Mouse (Mus musculus): ENCODE results near the gene Acss2. TPM values are rescaled to one million over a fixed set of nuclear protein-coding genes. Genes with fewer than 3 reads are reported as not detected.
A peak's percentile ranks its signal among the peaks of the same experiment; 100 is the strongest.
"Not testable (repeated sequence)": the region's sequence is repeated elsewhere in the genome, so short reads cannot be mapped to it uniquely, and the experiment has no call there.

The Acss2 gene
- total RNA-seq, 1 experiment from 2014 or later: 24.4 TPM

DNA sequence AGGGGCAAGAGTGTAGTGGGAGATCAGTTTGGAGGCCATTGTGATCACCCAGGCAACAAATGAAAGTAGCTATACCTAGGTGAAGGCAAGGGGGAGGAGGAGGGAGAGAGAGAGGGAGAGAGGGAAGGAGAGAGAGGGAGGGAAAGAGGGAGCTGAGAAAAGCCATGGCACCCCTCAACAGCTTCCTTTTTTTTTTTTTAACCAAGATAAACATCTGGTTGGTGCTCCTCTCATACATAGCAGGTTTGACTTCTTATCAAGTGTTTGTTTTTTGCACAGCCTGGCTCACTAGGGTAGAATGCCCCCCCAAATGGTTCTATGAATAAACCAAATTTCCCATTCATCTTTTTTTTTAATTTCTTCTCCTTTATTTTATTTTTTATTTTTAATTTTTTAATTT lies 18.5 kb downstream of the Acss2 start:
- no peak for ATAC-seq (ENCODE audit: extremely low read depth, insufficient number of reproducible peaks, low FRiP score, poor library complexity, severe bottlenecking)

DNA sequence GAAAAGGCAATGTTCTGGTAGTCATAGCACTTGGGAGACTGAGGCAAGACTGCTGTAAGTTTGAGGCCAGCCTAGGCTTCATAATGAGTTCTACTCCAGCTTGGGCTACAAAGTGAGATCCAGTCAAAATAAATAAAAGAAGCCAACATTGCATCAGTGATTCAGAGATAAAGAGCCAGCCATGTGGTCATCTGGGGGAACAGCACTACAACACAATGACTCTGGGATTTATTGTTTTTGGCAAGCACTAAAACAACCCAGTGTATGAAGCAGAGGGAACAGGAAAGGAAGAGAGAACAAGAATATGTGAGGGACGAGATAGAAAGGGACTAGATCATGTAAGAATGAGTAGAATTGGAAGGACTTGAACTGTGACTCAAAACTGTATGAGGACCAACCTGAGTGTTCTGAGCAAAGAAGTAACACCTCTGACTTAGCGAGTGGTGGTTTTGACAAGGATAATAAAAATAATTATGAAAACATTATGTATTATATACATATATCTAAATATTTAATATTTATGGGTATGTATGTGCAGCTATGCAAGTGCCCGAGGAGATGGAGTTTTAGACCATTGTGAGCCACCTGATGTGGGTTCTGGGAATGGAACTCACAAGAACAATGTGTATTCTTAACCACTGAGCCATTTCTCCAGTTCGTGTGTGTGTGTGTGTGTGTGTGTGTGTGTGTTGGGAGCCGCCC lies 20.2 kb downstream of the Acss2 start:
- ATAC-seq (ENCODE audit: extremely low read depth, insufficient number of reproducible peaks, low FRiP score, poor library complexity, severe bottlenecking): no peak

DNA sequence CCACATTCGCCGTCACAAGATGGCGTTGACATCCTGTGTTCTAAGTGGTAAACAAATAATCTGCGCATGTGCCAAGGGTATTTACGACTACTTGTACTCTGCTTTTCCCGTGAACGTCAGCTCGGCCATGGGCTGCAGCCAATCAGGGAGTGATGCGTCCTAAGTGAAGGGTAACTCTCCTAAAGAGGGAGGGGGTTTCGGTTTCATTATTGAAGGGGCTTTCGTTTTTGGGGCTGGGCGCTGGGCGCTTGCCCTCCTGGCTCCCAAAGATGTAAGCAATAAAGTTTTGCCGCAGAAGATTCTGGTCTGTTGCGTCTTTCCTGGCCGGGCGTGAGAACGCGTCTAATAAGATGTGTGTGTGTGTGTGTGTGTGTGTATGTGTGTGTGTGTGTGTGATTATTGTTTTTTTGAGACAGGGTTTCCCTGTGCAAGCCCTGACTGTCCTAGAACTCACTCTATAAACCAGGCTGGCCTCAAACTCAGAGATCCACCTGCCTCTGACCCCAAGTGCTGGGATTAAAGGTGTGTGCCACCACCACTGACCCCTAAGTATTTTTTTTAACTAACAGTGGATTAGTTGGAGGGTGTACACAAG lies 20.8 kb downstream of the Acss2 start:
- not testable (repeated sequence) for ATAC-seq (ENCODE audit: extremely low read depth, insufficient number of reproducible peaks, low FRiP score, poor library complexity, severe bottlenecking)

DNA sequence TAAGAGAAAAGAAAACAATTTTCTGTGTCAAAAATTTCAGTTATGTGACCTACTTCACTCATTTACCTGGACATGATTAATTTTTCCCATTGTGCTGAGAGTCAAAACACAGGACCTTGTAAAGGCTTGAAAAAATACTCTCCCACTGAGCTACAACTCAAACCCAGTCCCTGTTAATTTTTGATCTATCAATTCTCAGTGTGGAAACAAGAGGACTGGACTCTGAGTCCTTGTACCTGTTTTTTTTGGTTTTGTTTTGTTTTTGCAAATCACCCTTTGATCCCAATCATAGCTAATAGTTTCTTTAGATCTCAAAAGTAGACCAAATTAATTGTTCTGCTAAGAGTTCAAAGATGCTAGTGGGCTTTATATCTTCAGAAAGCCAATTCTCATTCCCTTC lies 21.9 kb downstream of the Acss2 start:
- no peak for ATAC-seq (ENCODE audit: extremely low read depth, insufficient number of reproducible peaks, low FRiP score, poor library complexity, severe bottlenecking)

DNA sequence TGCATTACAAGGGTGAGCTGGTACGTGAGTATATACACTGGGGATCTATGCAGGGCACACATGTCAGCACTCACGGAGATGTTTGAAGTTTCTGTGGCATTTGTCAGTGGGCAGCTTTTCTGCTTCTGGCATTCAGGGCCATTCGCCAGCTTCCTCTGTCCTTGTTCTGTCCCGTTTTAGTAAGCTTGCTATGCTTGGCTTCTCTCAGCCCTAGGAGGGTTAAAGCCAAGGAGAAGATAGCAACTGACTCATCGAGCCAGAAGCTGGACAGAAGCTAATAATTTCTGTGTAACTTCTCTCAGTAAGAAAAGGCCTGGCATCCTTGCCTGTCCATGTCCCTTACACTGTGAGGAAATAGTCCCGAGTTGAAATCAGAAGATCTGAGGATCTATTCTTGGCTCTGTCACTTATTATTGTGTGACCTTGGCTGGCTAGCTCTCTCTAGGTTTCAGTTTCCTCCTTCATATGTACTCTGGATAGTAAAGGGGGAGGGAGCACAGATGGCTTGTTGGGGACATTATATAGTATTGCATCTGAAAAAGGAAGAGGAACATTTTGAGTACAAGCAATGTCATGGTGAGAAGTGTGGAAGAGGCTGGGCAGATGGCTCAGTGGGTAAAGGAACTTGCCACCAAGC lies 23.2 kb downstream of the Acss2 start:
- ATAC-seq (ENCODE audit: extremely low read depth, insufficient number of reproducible peaks, low FRiP score, poor library complexity, severe bottlenecking): no peak

DNA sequence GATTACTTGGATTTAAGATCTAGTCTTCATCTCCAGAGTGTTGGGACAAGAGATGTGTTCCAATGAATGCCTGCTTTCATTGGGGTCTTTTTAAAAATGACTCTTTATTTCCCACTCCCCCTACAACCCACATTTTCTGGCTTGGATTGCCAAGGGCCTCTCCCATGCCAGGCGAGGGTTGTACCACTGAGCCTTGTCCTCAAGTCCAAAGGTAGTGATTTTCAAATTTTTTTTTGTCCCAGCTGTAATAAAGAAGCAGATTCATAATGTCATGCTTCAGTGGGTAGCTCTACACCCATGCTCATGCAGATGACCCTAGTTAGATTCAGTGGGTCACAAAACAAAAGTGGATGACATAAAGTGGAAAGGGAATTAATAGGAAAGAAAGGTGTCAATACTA lies 29.2 kb downstream of the Acss2 start:
- no peak for ATAC-seq (ENCODE audit: extremely low read depth, insufficient number of reproducible peaks, low FRiP score, poor library complexity, severe bottlenecking)

DNA sequence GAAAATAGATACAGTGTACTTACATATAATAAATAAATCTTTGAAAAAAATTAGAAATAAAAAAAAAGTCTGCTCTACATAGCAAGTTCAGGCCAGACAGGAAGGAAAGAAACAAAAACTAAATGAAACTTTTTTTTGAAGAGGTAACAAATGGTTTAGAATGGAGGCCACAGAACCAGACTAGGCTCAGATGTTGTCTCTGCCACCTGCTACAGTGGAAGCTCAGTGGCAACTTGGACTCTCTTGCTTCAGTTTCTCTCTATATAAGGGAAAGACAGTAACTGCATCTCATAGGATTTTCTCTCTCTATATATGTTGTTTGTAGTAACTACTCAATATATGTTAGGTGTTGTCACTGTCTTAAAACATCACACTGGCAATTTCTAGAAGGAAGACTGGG lies 34.6 kb downstream of the Acss2 start:
- no peak for ATAC-seq (ENCODE audit: extremely low read depth, insufficient number of reproducible peaks, low FRiP score, poor library complexity, severe bottlenecking)

DNA sequence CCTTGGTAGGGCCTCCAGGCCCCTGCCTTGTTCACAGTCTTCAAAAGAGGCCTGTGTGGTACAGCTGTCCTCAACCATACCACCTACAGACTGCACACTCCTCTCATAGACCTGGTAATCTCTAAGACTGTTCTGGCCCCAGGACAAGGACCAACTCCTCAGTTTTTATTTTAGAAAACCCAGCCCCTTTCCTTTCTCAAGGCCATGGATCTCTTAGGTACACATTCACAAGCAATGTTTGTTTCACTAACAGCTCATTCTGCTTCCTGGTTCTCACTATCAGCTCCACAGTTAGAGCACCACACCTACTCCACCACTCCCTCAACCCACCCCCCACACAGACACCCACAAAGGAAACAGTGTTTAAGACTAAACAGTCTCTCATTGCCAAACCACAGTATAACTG lies 35.2 kb downstream of the Acss2 start:
- ATAC-seq (ENCODE audit: extremely low read depth, insufficient number of reproducible peaks, low FRiP score, poor library complexity, severe bottlenecking): peak; percentile 46; the same call in 1 of the 2 replicates

DNA sequence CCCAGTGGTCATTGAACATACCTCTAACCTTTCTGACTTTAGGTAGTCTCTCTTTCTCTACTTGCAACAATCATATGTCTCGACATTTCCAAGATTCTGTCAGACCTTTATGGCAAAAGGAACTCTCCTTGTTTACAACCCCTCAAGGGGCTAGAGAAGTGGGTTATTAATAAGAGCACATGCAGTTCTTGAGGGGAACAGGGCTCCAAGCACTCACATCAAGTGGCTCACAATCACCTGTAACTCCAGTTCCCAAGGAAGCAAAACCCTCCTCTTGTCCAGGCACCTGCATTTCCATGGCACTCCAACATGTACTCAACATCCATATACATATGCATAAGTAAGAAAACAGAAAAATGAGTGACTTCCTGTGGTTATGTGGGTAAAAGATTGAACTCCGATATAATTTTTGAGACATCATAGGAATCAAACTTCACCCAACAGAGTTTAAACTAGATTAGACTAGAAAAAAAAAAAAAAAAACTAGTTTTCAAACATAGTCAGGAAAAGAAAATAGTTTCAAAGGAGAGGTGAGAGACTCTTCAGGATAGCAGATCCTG lies 36.8 kb downstream of the Acss2 start:
- no peak for ATAC-seq (ENCODE audit: extremely low read depth, insufficient number of reproducible peaks, low FRiP score, poor library complexity, severe bottlenecking)

DNA sequence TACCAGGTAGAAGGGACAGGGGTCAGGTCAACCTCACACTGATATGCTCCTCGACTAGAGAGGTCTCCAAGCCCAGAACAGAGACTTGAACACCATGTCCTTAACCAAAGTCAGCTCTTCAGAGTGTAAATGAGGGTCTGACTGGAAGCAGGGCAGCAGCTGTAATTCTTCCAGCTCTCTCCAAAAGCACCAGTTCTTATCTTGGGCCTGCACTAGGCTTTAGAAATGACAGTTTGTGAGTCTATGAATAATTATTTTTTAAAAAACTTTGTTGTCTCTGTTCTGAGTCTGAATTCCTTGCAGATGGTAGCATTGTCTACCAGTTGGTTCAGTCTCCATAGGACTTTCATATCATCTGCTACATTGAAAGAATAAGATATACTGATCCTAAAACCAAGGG lies 44.5 kb downstream of the Acss2 start:
- no peak for ATAC-seq (ENCODE audit: extremely low read depth, insufficient number of reproducible peaks, low FRiP score, poor library complexity, severe bottlenecking)

DNA sequence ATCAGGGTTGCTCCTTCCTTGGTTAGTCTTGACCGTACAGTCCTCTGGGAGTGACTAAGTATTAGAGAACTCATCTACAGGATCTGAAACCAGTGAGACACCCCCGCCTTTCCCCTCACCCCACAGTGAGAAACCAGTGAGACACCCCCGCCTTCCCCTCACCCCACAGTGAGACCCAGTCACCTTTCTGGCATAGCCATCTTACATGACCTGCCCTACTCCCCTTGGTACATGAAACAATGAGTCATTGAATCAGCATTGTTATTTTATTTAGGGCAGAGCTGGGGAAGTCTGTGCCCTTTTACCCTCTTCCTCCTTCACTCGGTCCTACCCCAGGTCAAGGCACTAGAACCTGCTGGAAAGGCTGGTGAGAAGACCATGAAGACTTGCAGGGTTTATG lies 45.2 kb downstream of the Acss2 start:
- no peak for ATAC-seq (ENCODE audit: extremely low read depth, insufficient number of reproducible peaks, low FRiP score, poor library complexity, severe bottlenecking)

DNA sequence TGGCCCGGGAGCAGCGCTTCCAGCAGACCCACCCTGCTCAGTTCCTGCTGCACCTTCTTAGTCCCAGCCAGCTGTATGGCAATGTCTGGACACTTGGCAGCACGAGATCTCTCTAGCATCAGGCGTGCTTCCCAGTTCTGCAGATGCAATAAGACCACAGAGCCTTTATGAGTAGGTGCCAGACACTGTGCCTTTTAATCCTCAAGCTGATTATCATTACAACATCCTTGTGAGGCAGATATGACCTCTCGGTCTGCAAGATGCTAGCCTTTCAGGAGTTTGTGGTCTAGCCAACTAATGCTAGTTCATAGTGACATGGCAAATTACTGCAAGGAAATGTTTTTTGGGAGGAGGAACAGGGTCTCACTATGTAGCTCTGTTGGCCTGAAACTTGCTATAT lies 50.0 kb downstream of the Acss2 start:
- no peak for ATAC-seq (ENCODE audit: extremely low read depth, insufficient number of reproducible peaks, low FRiP score, poor library complexity, severe bottlenecking)

DNA sequence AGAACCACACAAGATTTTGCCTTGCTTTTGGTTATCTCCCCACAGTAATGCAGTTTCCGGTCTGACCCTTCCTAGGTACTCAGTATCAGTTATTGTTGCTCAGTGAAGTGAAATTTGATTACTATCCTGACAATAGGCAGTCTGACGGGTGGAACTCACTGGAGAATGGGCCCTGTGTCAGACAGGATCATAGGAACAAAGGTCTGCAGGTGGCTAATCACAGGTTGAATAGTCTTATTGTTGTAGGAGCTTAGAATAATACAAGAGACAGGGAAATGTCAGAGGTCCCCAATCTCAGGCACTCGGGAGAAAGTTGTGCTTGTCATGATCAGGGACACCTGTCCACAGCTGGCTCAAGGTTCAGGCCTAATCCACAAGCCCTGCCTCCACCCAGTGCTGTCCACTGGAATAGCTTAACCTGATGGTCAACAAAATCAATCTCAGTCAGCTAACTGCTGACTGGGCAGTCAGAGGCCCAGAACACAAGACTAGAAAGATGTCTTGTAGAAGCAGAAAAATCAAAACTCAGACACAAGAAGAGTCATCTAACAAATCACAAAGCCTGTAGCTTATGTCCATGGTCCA lies 51.6 kb downstream of the Acss2 start:
- no peak for ATAC-seq (ENCODE audit: extremely low read depth, insufficient number of reproducible peaks, low FRiP score, poor library complexity, severe bottlenecking)

DNA sequence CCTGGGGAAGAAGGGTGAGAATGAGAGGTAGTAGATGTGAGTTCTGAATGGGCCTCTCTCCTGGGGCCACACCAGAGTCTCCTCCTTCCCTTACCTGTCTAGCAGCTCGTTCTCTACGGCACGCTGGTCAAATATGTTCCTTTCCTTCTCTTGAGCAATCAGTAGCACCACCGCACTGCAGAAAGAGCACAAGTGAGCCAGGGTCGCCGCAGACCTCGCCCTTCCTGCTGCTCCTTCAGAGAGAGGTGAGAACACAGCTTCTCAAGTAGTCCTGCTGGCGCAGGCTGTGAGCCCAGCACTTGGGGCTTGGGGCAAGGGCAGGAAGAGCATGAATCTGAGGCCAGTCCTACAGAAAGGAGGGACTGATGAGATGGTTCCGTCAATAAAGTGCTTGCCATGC lies 55.3 kb downstream of the Acss2 start:
- ATAC-seq (ENCODE audit: extremely low read depth, insufficient number of reproducible peaks, low FRiP score, poor library complexity, severe bottlenecking): no peak

DNA sequence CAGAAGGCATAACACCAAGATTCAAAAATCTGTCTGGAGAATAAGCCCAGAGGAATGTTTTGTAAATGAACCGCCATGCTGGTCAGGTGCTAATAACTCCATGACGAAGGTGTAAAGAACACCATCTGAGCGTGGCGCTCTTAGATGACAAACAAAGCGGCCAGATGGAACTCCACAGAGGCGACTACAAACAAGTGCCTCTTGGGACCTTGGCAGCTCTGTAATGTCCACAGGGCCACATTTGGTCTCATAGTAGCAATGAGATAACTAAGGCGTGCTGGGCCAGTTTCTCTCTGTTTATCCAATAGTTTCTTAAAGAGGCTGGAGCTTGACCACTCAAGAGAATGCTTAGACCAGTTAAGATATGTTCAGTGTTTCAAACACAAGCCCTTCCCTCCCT lies 56.2 kb downstream of the Acss2 start:
- ATAC-seq (ENCODE audit: extremely low read depth, insufficient number of reproducible peaks, low FRiP score, poor library complexity, severe bottlenecking): no peak

DNA sequence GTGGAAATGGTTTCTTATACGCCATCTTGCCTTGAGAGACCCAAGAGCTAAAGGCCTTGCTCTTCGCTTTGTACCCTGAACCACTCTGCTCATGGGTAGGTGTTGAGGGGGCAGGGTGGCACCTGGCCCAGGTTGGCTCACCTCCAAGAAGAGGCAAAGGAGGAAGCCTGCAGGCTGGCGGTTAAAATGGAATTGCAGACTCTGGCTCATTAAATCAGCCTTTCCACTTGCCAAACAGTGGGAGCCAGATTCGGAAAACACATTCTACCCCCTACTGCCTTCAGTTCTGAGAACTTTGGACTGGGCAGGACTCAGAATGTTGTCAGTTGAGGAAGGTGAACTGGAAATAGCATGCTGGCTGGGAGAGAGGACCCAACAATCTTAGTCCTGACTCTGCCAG lies 57.0 kb downstream of the Acss2 start:
- ATAC-seq (ENCODE audit: extremely low read depth, insufficient number of reproducible peaks, low FRiP score, poor library complexity, severe bottlenecking): no peak

DNA sequence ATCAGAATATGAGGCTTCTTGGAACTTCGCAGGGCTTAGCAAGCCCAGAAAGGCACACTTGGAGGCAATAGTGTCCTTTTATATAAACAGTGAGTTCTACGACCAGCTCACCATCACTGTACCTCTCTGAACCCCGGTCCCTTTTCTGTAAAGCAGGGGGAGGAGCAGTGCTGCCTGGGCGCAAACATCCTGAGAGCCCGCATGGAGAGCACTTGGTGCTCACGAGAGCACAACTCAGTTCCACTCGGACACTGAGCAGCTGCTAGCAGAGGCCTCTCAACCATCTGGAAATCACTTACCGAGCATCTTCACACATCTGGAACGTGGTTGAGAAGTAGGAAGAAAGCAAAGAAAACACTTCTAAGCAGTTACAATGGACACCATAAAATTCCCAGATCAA lies 58.9 kb downstream of the Acss2 start:
- no peak for ATAC-seq (ENCODE audit: extremely low read depth, insufficient number of reproducible peaks, low FRiP score, poor library complexity, severe bottlenecking)

DNA sequence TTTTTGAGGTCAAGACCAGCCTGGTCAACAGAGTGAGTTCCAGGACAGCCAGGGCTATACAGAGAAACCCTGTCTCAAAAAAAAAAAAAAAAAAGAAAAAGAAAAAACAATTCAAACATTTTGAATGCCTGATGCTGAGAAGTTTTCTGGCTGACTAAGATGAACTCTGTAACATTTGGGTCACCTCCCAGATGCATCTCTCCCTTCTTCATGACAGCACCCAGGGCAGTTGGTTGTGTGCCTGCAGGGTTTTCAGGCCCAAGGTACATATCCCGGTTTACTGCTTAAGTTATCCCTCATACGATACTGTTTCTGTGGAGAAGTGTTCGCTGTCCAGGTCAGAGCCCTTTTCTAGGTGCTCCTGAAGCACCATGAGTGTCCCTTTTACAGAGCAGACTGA lies 62.6 kb downstream of the Acss2 start:
- no peak for ATAC-seq (ENCODE audit: extremely low read depth, insufficient number of reproducible peaks, low FRiP score, poor library complexity, severe bottlenecking)

DNA sequence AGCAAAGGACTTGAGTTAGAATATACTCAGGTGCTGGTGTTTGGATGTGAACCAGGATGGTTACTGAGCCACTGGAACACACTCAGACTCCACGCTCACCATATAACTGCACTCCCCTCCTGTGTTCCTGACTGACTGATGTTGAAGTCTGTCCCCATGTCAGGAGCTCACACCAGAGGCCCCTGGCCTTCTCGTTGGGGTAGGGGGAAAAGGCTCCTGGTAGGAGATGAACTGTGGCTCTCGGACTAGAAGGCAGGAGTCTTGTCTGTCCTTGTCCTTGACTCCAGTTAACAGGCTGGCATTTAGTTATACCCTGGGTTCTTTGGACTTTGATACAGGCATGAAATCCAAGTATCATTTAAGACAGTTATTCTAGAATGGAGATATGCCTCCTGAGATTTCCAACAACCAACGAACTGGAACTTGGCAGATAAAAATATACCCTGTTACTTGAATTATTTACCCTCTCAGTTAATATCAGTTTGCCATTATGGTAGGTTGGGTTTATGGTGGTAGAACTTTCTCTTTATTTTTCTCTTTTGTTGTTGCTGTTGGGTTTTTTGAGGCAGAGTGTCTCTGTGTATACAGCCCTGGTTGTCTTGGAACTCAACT lies 64.7 kb downstream of the Acss2 start:
- ATAC-seq (ENCODE audit: extremely low read depth, insufficient number of reproducible peaks, low FRiP score, poor library complexity, severe bottlenecking): no peak

DNA sequence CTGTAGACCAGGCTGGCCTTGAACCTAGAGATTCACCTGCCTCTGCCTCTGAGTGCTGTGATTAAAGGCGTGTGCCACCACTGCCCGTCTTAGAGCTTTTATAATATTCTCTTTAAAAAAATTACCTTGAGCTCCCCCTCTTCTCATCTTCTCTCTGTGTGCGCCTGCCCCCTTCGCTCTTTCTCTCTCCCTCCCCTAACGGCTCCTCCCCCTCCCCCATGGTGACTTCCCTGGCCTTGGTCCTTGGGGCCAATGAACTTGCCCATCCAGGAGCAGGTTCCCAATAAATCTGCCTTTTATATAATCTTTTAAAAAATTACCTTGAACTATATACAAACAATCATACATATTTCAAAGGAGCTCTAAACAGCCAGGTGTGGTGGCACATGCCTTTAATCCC lies 65.2 kb downstream of the Acss2 start:
- no peak for ATAC-seq (ENCODE audit: extremely low read depth, insufficient number of reproducible peaks, low FRiP score, poor library complexity, severe bottlenecking)

All from neutrophil, adult 5-6 weeks (primary cell).